Mouse (Mus musculus) ovary, postnatal 10 days (tissue): Measurements from ENCODE around the gene DXBay18.
"Not testable (repeated sequence)": the region's sequence is repeated elsewhere in the genome, so short reads cannot be mapped to it uniquely, and the experiment has no call there.

Experiments
- DNase-seq: peaks from one replicate; pipeline ENCODE4 v3.0.0; 2022; ENCODE audit warnings: low spot score

The DXBay18 gene

GRCm38 (mm10) chrX:73149350-73149749, at the start of gene DXBay18:
Gene DXBay18 (minus strand): TSS chrX:73149450.
- not testable (repeated sequence) for DNase-seq

GRCm38 (mm10) chrX:73191934-73192333, 42.7 kb upstream of the DXBay18 start, which contains the start of gene Xlr3b:
Gene Xlr3b (plus strand): TSS chrX:73192207.
- not testable (repeated sequence) for DNase-seq

DNA sequence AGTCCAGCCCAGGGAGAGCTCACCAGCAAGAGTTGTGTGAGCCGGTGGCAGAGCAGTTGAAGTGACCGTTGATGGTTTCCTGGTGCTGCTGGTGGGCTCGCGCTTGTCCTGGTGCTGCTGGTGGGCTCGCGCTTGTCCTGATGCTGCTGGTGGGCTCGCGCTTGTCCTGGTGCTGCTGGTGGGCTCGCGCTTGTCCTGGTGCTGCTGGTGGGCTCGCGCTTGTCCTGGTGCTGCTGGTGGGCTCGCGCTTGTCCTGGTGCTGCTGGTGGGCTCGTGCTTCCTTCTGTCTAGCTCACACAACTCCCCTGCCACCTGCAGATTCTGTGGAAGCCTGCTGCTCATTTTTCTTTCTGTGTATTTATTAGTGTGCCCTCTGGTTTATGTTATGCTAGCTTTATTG, 27.6 kb upstream of the DXBay18 start, which contains the start of gene Spin2d:
TSS of gene Spin2d (minus strand) at position 101 of the 400 bp plus-strand sequence.
- not testable (repeated sequence) for DNase-seq

DNA sequence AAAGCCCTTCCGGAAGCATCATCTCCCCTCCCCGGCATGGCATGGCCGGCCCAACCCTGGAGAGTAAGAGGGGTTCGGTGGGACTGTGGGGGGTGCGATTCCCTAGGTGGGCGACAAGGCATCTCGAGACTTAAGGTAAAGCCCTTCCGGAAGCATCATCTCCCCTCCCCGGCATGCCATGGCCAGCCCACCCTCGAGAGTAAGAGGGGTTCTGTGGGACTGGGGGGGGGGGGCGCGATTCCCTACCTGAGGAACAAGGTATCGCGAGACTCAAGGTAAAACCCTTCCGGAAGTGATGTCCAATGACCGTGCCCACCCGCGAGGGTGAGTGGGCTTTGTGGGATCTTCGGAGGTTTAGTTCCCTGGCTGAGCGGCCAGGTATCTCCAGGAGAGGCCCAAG, 754 bp downstream of the DXBay18 start, which contains the start of gene Xlr5b:
TSS of gene Xlr5b (plus strand) at position 301 of the 400 bp plus-strand sequence.
- DNase-seq, result not testable (repeated sequence)

DNA sequence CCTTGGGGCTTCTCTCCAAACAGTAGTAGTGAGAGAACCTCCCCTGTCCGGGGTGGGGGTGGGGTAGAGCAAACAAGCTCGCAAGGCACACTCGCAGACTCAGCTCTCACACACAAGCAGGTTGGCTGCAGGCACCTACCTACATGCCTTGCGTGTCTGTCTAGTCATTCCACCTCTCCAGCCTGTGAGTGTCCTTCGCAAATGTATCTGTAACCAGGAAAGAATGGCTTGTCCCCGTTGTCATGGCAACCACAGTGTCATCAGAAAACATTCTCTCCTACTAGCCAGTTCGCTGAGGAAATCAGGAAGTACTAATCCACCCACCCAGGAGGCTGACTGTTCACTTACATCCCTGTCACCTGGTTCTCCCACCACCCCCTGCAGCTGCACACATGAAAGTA, 6.0 kb downstream of the DXBay18 start:
- DNase-seq, result not testable (repeated sequence)

DNA sequence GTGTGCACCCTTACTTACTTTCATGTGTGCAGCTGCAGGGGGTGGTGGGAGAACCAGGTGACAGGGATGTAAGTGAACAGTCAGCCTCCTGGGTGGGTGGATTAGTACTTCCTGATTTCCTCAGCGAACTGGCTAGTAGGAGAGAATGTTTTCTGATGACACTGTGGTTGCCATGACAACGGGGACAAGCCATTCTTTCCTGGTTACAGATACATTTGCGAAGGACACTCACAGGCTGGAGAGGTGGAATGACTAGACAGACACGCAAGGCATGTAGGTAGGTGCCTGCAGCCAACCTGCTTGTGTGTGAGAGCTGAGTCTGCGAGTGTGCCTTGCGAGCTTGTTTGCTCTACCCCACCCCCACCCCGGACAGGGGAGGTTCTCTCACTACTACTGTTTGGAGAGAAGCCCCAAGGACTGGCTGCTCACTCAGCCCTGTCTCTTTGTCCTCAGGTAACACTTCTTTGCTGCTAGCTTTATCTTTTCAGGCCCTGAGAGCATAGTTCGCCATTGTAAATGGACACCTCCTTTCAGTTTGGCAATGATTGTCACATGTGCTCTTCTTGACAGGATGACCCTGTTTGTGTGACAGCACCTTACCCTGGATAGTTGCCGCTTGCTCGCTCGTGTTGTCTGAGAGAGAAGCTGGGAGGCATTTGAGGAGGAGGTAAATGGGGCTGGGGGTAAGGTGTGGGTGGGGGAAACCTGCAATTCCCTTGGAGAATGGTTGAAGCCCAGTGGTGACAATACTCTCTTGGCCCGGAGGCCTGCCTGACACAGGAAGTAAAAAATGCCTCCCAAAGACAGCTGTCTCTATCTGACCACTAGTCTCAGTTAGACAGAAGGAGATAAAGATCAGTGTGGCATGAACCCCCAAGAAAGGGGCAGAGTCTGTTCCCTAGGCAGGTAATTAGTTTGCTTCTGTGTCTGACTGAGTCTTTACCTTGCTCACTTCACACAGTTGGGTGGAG, 26.1 kb downstream of the DXBay18 start:
- not testable (repeated sequence) for DNase-seq

- not testable (repeated sequence) for DNase-seq
Measured at GRCm38 (mm10) chrX:73116747-73117146, 32.5 kb downstream of the DXBay18 start, which contains the start of gene Gm14685. Gene Gm14685 (plus strand): TSS chrX:73117047.

GRCm38 (mm10) chrX:73096941-73097508, 52.2 kb downstream of the DXBay18 start, which contains the start of gene Xlr3a:
Gene Xlr3a (minus strand): TSS chrX:73097095.
- DNase-seq, result not testable (repeated sequence)
